Mouse (Mus musculus) inflammation-experienced regulatory T-cells, adult 6 months (primary cell): Measurements from ENCODE around the gene Fbxl13. TPM values are rescaled to one million over a fixed set of nuclear protein-coding genes. Genes with fewer than 3 reads are reported as not detected.

Experiments used
- ATAC-seq: one replicate; pipeline ENCODE4 v1.8.0; 2017
- polyA plus RNA-seq, 3 experiments: library from polyadenylated mRNA; unstranded; fragments of 100-300 nt; shearing (Covaris generic); gene quantifications; one replicate each; pipeline ENCODE4 v1.2.1; 2017

The Fbxl13 gene
- polyA plus RNA-seq, 3 experiments from 2014 or later, result 0.31 TPM; not detected in 2

DNA sequence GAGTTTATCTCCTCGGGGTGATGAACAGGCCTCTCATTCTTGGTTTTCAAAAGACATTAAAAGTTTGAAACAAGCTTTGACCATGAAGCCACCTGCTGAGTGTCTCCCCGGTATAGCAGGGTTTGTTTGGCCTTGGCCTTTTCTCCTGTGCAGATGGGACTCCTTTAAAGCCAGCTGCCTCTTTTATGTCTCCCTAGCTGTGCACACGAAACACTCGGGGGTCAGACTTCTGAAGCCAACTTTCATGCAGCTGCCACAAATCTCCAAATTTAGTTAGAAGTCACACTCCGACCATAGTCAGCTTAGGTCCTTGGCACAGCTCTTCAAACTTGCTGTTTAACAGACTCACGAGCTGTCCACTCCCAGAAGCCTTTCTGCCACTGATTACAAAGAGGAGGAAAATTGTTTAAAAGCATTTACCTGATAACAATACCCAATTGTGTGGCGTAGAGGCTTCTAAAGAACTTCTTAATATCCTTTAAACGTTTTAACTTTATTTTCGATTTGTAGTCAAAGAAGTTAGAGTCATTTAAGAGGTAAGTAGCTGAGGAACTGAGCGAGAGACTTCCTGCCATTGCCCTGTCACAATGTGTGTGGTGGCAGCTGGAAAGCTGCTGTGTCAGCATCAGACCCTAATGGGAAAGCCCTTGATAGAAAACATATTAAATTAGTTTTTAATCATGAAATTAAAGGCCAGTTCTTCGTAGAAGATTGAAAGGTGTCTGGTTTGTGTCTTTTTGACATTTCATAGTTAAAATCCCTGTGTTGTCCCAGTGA is 162.8 kb downstream of the Fbxl13 start:
- no peak for ATAC-seq

DNA sequence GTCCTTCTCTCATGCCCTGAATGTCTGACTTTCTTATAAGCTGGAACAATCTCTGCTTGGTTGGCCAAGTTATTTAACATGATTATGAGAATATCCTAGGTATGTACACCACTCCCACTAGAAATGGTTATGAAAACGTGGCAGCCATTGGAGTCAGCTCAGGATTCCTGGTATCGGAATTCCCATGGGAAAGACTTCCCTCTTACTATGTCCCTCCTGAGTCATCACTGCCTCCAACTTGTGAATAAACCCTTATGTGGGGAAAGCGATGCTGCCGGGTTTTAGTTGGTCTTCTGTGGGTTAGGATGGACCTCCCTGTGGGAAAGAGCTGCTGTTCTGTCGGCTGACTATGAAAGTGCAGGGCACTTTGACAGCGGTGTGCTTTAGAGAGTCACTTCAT is 163.9 kb downstream of the Fbxl13 start:
- no peak for ATAC-seq

DNA sequence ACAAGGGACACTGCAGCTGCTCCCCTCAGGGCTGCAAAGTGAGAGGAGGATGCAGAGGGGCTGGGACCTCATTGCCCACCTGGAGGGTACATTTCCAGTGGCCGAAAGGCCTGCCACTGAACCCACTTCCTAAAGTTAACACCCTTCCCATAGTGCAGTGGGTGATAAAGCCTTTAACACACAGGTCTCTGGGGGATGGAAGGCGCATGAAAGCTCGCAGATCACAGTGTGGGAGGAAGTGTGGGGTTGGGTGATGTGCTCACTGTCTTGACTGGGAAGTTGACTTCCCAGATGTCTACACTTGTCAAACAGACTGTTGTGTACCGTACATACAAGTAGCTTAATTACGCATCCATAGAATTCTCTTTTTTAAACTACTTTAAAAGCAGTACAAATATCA is 165.7 kb downstream of the Fbxl13 start:
- ATAC-seq, result no peak

DNA sequence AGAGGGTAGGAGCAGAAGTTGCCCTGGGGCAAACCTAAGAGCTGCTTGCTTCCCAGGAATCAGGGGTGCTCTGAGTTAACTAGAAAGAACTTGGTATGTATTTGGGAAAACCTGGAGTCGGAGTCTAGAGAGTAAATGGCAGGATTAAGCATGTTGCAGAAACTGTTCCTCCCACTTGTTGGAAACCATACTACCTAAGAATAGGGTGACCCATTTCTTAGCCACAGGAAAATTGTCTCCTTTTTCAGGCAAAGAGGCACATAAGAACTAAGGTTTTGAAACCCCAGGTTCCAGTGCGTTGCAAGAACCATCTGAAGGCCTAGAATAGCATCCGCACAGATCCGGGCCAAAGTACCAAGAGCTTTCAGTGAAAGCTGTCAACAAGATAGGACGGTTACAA is 167.0 kb downstream of the Fbxl13 start:
- no peak for ATAC-seq

DNA sequence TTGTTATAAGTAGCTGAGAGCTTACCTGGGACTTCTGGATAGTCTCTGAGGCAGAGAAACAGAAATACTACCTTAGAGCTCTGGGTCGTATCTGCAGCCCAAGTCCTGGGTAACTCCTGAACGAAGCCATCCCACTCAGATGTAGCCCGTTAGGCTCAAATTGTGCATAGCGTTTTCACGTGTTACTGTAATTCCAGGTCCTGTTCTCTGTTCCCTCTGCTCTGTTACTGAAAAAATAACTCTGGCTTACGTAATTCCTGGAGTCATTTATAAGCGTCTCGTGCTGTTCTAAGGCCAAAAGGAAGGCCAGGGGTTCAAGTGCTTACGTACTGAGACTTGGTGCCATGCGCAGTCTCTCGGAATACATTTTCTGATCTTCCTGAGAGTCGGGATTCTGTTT is 177.3 kb downstream of the Fbxl13 start:
- ATAC-seq, result no peak

DNA sequence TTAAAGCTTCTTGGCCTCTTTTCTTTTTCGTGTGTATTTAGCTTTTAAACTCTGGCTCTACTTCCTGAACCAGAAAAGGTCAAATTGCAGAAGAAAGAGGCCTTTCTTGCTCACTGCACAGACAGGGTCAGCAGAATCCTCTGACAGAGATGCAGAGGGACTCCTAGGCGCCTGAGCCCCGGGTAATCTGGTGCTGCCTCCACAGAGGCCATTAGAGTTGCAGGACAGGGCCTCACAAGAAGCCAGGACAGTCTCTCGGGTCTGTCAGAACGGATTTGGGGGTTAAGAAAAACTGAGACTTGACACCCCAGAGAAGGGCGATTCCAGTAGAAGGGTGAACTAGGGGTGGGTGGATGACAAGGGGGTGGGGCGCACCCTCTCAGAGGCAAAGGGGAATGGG is 178.0 kb downstream of the Fbxl13 start:
- no peak for ATAC-seq

DNA sequence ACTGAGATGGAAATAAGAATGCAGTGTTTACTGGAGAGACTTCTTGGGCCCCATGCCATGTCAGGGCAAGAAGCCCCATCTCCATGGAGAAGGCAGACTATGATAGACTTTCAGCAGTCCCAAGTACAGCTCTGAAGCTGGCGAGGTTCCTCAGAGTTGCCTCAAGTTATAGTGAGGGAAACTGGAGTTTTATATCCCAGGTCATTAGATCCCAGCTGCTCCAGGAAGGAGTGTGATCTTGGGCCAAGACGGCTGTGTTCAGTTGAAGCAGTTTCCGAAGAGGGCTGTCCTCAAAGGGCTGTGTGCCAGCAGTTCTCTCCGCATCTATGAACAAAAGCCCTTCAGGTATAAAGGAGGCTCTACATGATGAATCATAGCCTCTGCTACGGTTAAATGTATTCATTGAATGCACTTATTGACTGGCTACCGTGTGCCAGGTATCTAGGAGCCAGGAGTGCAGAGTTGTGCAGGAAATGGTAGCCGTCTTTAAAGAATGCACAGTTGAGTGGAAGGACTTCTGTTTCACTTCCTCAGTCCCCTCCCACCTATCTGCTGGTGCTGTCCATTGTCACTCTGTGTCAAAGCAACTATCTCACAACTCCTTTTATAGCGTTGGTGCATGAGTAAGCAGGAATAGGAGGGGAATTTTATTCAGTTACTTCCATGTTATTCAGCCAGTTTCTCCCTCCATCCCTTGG is 204.5 kb downstream of the Fbxl13 start:
- no peak for ATAC-seq

DNA sequence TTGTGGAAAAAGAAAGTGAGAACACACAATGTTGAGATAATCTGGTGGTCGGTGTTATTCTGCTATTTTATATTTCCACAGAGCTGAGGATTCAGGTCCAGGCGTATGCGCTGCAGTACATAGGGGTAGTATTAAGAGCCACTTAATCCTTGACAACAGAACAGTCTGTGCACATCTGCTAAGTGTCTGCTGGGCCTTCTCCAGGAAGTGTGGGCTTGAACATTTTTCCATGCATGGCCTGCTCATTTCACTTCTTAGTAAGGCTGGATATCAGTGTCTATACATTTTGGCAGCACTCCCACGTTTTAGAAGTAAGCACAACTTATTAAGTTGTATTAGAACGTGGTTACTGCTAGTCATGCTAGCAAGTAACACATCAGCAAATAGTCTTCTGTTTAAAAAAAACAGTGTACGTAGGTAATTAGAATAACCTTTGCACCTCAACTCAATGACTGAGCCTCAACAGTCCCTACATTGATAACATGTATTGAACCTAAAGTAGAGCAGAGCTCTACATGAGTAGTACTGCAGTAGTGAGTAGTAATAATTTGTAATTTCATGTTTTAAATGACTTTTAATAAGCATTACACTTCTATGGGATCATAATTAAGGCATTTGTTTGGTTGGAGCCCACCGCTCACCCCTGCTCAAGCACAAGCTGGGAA is 205.9 kb downstream of the Fbxl13 start:
- no peak for ATAC-seq

DNA sequence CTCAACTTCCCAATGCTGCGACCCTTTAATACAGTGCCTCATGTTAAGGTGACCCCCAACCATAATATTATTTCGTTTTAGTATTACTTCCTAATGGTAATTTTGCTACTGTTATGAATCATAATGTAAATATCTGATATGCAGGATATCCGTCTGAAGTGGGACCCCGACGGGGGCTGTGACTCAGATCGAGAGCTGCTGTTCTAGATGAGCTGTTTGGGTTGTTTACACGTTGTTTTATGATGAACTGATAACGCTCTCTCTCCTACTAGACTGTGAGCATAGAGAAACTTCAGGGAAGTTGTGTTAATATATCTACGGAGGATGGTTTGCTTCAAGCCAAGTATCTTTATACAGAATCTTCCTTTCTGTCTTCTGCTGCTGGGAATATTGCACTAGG is 207.0 kb downstream of the Fbxl13 start:
- peak; percentile 89 for ATAC-seq

DNA sequence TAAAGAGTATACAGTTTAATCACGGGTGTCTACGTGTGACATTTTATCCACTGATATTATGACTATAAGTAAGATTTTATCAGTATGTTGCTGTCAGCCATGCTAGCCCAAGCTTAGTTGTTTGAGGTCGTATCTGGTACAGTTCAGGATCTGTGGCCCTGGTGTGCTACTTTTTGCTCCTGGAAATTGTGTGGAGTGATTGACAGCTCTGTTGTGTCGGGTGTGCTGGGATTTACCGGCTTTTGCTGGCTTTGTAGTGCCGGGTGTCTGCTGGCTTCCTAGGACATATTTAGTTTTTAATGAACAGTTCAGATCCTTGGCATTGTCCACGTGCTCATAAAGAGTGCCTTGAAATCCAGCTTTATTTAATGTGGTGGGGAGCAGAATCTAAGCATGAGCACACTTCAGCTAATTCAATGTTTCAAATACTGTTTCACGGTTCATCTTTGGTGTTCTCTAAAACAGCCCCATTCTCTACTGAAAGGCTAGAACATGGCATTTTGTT is 208.9 kb downstream of the Fbxl13 start:
- no peak for ATAC-seq

DNA sequence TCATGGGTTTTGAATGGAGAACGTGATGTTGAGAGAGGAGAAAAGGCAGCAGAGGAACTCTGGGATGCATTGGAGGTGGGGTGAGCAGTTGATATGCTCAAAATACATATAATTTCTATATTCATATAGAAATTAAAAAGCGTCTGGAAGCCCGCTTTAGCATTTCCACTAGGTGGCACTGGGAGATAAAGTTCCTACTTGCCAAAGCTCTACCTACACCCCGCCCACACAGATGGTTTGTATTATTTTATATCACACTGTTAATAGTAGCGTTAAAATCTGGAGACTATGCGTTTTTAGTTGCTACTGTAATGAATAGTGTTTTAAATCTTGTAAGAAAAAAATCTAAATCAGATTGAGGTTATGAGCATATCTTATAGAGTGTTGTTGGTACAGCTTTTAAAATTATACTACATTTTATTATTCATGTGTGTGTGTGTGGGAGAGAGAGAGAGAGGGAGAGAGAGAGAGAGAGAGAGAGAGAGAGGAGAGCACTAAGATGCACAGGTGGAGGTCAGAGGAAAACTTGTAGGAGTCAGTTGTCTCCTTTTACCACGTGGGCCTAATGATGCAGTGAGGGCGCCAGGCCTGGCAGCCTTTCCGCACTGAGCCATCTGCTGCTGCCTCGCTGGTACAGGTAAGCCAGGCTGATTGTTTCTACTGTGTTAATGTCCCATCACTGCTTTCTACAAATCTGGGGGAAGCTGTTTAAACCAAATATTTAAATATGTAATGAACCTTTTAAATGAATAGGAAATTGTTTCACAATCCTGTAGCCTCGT is 211.1 kb downstream of the Fbxl13 start:
- ATAC-seq, result no peak

Other genes starting within 250 kb of the Fbxl13 start
- 1 to 10 TPM in 1 of 3 experiments, under 1 TPM in 2; 0.28 to 1.7 (median 0.70) TPM for gene Ccdc146, start 221.0 kb downstream of the Fbxl13 start, polyA plus RNA-seq
- gene Fam185a, start 220.7 kb downstream of the Fbxl13 start, polyA plus RNA-seq, result 1 to 10 TPM; 2.4 to 4.8 (median 2.7) TPM
- gene Lrrc17, start 102.1 kb downstream of the Fbxl13 start, polyA plus RNA-seq, result not detected
- gene Armc10, start 179 bp upstream of the Fbxl13 start, polyA plus RNA-seq, result 10 to 100 TPM; 31.2 to 38.3 (median 33.2) TPM
- 1 to 10 TPM; 2.0 to 3.9 (median 2.6) TPM for gene Napepld, start 55.8 kb upstream of the Fbxl13 start, polyA plus RNA-seq
- 10 to 100 TPM; 79.0 to 84.3 (median 82.6) TPM for gene Pmpcb, start 91.5 kb upstream of the Fbxl13 start, polyA plus RNA-seq
- gene Dnajc2, start 139.6 kb upstream of the Fbxl13 start, polyA plus RNA-seq, result 10 to 100 TPM; 35.8 to 48.6 (median 41.4) TPM
- gene Psmc2, start 139.6 kb upstream of the Fbxl13 start, polyA plus RNA-seq, result 100 to 1,000 TPM; 141 to 170 (median 159) TPM
- not detected for gene Slc26a5, start 220.0 kb upstream of the Fbxl13 start, polyA plus RNA-seq